Mouse (Mus musculus) thymus, postnatal 0 days (tissue): ENCODE data around the gene Ece1. TPM values are rescaled to one million over a fixed set of nuclear protein-coding genes. Genes with fewer than 3 reads are reported as not detected.

Experiments
- DNase-seq: peaks from one replicate; pipeline ENCODE4 v3.0.0-alpha.2; 2015; ENCODE audit warnings: low spot score
- polyA plus RNA-seq: library from polyadenylated mRNA; unstranded; fragments of >200 nt; fragmentation: Nextera tagmentation; extraction: Ambion mirVana; gene quantifications from 2 replicates; pipeline ENCODE4 v1.2.1, GENCODE M21; 2015

The Ece1 gene
- polyA plus RNA-seq, 1 experiment from 2014 or later: 18.3 TPM

DNA sequence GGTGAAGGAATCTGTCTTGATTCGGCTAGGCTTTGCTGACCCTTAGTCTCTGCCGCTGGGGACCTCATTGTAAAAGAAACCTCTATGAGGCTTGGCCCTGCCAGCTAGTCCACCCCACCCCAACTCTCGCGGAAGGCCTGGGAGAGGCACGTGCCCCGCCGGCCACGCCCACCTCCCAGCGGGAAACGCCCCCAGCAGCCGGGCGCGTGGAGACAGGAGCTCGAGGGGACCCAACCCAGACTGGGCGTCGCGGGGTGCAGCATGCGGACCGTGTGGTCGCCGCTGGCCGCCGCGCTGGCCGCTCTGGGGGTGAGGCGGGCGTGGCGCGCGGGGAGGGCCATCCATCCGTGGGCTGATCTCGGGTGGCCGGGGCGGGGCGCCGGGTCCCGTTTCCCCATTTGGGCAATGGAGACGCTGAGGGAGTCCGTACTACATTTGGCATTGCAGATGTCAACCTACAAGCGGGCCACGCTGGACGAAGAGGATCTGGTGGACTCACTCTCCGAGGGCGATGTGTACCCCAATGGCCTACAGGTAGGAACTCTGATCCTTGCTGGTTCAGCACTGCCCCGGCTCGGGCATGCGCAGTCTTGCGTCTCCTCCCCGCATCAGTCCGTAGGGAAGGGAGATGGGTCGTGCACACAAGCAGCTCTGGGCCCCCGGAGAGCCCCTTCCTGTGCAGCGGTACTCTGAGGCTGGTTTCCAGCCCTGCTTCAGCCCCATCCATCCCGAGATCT, 51.5 kb downstream of the Ece1 start:
- peak; percentile 56 for DNase-seq

DNA sequence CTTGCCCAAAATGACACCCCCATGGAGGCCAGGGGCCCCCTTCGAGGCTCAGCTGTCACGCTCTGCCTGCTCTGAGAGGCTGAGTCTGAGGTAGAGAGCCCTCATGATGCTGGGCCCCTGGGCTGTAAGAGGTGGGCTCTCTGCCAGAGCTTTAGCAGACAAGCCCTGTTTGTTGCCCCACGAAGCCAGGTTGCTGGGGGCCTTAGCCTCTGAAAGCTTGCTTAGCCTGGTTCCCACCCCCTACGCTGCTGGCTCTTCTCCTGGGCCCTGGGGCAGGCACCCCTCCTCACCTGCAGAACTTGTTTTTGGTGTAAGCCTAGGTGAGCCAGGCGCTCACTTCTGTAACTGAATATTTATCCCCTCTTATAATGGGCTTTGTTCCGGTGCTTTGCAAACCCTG, 55.6 kb downstream of the Ece1 start:
- no peak for DNase-seq

DNA sequence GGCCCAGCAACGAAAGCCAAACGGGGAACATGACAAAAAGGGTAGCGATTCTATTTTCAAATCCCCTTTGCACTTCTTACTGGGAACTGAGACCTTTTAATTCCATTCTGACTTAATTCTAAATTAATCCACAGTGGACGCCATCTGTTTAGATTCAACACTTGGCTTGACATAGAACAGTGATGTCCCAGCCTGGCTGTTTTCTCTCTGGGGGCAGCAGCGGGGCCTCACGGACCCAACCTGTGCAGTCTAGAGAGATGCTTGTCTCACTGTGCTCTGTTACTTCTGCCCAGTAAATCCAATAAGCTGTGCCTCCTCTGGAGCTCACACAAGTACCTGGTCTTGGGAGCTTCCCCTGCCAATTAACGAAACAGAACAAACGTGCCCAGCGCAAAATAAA, 56.5 kb downstream of the Ece1 start:
- DNase-seq: no peak

DNA sequence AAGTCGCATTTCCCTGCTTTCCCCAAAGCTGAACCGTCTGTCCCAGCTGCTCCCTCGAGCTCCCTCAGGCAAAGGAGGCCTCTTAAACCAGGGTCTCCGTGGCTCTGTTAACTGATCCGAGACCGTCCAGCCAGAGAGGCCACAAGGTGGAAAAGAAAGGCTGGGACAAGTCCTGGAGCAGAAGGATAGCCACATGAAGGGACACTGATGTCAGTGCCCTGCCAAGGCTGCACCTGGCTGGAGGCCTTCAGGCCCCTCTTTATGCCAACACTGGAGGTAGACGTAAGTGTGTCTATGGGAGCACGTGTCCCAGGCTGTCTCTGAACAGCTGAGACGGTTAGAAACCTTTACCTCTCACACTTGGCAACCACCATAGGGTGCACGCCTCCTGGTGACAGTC, 57.1 kb downstream of the Ece1 start:
- no peak for DNase-seq

DNA sequence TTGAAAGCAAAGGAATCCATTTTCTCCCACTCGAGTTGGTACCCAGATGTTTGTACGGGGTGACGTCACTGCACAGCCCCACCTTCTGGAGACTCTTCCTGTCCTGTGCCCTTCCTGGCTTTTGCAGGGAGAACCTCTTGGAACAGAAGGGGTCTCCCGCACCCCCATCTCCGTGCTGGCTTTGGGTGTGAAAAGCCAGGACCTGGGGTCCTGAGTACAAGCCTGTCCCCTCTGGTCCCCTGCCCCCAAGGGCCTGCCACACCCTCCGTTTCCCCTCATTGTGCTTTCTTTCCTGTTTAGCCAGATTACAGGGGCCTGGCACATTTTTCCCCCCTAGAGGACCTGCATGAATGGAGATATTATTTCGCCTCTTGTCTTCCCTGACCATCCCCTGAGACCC, 58.0 kb downstream of the Ece1 start:
- DNase-seq: no peak

DNA sequence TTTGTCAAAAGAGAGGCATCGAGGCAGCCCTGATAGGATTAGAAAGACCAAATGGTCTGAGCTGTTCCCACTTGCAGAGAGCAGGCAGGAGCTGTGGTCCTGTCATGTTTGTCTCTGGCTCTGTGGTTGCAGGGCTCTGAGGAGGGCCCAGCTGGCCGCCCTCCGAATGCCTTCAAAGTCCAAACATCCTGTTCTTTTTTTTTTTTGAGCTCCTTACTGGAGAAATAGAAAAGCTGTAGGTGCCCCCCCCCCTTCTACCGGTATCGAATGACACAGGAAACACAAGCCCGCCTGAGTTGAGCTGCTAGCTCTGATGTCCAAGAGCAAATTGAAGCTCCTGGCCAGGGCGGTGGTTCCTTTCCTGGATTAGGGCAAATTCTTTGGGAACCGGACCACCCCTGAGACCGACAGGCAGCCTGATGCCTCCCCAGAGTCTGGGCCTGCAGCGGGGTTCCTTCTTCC, 58.5 kb downstream of the Ece1 start:
- no peak for DNase-seq

DNA sequence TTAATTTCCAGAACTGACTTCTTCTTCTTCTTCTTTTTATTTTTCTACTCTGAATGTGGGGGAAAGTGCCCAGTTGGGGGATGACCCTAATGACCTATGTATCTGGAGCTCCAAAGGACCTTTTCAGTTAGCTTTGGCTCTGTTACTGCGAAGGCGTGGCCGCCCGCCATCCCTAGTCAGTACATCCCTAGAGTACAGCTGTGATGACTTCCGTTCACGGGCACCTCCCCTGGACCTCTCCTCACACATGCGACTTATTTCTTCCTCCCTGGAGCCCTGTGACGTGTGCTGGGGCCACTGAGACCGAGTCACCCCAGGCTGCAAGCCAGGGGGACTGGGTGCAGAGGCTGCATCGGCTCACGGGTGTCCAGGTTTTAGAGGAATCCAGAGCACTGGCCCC, 59.5 kb downstream of the Ece1 start:
- no peak for DNase-seq

DNA sequence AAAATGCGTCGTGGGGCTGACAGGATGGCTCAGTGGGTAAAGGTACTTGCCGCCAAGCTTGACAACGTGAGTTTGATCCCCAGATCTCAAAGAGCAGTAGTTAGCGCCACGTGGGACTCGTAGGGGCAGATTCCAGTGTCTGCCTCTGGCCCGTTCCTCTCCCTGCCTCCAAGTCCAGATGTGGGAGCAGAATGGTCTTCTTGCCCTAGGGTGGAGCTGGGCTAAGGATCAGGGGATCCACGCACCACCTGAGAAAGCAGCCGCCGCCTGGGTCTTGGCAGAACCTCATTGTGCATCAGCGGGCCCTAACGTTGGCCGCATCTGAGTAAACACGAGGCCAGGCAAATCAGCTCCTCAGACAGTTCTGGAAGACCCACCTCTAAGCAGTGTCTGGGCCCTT, 61.0 kb downstream of the Ece1 start:
- no peak for DNase-seq

DNA sequence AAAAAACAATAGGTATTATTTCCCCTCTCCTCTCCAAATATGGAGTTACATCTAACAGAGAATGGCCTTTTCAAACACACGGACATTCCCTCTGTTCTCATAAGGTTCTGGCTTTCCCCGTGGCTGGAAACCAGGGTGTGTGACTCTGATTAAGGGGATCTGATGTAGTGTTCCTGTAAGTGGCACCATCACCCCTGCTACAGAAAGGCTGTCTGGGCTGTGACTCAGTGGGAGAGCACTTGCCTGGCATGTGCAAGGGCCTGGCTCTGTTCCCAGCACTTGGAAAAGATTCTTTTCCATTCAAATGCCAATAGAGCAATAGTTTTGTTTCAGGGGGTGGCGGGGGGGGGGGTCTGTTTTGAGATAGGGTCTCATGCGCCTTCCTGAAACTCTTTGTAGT, 63.1 kb downstream of the Ece1 start:
- no peak for DNase-seq

DNA sequence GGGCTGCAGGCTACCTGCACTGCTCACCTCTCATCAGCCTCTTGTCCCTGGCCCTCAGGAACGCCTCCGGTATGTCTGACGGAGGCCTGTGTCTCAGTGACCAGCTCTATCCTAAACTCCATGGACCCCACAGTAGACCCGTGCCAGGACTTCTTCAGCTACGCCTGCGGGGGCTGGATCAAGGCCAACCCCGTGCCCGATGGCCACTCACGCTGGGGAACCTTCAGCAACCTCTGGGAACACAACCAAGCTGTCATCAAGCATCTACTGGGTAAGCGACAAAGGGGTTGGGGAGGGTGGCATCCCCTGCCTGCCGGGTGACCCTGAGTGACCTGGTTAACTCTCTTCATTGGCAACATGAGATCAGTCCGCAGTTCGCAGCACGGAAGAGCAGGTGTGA, 64.1 kb downstream of the Ece1 start:
- DNase-seq: no peak

DNA sequence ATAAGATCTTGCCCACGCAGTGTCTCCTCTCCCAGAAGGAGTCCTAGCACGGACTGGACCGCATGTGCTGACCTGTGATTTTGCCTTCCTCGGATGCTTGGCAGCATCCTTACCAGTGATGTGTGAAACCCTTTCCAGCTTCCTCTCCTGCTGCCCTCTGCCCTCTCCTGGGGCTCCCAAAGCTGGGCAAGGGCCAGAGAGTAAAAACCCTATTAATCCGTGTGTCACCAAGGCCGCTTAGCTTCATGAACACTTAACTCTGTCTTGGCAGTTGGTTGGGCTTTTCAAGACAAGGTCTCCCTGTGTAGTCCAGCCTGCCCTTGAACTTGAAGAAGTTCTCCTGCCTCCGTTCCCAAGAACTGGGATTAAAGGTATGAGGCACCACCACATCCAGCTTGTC, 65.1 kb downstream of the Ece1 start:
- no peak for DNase-seq

DNA sequence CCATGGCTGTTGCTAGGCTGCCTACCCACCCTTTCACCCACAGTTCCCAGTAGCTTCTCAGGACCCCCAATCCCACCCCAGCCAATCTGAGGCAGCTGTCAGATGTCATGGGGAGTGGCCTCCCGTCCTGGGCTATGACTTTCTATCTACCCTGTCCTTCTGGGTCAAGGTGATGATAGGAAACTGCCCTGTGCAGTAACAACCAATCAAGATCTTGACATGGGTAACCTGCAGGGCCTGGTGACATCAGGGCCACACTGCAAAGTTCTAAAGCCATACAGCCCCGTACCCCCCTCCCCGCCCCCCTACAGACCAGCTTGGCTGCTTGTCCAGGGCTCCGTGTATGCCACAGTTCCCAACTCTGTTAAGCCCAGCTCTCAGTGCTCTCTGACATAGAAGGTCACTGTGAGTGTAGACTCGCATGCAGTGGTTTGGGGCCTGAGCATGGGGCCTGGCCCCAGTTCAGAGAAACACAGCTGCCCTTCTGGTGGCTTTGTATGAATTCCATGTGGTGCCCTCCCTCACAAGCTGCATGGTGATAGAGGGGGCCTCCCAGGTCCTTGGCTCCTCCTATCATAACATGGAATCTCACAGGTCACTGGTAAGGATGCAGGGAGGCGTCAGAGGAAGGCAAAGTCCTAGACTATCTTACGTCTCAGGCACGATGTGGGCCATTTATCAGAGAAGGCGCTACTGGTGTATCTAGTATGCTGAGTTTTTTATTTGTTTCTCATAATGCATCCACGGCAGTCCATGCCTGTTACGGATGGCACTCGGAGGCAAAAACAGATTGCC, 65.9 kb downstream of the Ece1 start:
- no peak for DNase-seq

DNA sequence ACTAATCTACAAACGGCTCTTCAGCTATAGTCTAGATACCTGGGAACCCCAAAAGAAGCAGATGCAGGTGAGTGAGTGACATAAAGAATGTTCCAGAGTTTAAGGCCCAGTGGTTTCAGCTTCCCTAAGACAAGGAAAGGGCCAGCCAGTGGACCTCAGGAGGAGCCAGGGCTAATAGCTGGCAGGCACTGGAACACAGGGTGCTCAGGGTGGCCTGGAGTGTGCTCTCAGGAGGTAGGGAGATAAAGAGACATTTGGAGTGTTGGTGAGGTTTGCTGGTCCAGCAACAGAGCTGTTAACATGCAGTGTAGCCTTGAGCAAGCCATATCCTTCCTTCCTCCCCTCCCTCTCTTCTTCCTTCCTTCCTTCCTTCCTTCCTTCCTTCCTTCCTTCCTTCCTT, 66.8 kb downstream of the Ece1 start:
- DNase-seq: no peak

DNA sequence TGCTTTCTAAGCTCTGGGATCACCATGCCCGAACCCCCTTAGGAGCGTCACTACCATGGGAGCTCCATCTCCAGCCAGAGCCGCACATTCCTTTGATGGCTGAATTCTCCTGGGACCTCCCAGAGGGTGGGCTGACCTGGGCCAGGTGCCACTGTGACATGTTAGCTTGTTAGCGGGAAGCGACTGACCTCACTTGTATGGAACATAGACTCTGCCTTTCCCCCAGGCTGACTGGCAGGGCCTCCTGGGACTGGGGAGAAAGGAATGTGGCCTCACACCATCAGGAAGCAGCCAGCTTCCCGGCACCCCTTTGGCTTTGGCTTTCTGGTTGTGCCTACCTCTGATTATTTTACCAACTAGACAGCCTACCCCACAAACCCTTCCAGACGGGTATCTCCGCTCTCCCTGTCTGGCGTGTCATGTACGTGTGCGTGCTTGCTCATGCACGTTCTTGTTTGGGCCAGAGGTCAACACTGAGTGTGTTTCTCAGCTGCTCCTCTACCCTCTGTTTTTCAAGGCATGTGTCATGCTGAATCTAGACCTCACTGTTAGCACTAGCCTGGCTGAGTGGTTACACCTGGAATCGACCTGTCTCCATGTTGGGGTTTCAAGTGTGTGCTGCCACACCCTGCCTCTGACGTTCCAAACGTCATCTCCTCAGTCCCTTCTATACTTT, 67.4 kb downstream of the Ece1 start:
- DNase-seq: no peak

DNA sequence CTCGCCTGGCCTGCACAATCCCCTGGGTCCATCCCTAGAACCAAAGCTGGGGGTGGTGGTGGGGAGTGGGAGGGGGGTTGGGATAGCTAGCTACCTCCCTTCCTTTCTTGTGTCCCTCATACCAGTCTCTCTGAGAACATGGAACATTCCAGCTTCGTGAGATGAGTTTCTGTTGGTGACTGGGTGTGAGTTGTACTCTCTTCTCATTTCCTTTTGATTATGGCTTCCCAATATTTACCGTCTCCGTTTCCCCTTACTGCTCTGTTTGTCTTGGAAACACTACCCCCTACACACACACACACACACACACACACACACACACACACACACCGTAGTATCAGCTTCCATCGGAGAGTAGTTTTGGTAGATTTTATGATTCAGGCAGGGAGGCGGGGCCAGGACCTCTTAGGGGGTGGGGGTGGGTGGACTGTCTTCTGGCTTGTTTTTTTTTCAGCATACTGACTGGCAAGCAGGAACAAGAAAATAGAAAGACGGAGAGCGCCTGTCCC, 68.5 kb downstream of the Ece1 start:
- DNase-seq: no peak

DNA sequence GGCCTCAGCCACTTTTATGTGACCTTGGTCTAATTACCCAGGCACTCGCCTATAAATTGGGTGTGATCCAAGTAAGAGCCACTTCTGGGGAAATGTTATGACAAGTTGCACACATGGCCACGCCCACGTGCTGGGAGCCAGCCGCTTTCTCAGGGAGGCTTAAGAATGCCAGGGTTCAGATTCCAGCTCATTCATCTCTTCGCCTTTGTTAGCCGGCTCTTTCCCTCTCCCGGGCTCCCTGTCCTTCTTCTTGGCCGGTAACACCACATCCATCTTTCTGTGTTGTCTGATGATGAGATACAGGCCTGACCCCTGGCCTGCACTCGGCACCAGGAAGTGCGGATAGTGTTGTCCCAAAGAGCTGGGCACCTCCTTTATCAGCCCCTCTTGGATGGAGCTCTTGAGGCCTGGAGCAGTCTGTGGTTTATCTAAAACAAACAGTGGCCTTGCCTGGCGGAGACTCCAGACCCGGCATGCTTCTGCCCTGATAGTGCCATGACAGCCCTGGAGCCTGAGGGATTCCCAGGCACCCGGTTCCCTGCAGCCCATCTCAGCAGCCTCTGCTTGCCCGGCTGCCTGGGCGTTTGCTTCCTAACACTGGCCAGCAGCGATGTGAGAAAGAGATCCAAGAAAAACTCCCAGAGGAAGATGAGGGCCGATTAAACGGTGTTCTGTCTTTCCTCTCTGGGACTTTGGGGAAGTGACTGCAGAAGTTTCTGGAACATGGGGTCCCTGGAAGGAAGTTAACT, 69.1 kb downstream of the Ece1 start:
- DNase-seq: no peak

DNA sequence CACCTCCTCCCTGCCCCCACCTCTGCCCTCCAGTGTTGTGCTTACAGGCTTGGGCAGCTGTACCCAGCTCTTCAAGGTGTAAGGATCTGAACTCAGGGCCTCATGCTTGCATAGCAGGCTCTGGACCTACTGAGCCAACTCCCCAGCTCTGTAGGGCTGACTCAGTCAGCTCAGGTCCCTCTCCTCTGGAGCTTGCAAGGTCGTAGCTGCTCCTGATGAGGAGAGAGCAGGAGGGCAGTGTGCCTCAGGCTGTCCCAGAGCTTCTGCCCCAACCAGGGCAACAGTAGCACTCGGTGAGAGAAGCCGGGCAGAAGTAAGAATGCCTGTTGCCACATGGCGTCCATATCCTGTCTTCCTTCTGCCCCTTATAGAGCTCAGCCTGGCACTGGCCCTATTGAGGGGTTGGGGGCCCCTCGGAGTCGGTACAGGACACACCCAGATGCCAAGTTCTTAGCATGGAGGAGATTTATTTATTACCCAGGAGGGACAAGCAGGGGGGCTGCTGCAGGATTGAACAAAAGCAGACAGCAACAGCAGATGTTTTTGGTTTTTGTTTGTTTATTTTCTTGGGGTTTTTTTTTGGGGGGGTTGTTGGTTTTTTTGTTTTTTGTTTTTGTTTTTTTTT, 70.6 kb downstream of the Ece1 start:
- DNase-seq: no peak

DNA sequence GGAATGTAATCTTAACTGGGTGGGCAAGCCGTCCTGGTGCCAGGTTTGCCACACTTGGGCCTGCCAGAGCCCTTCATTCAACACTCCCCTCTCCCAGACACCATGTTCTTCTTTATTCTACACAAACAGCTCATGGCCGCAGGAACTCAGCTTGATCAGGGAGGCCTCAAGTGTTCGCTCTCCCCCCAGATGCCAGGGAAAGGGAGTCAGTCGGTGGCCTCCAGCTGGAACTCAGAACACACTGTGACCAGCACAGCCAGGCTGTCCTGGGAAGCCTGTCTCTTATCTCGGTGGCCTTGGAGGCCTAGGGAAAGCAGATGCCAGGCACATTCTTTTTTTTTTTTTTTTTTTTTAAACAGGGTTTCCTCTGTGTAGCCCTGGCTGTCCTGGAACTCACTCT, 71.3 kb downstream of the Ece1 start:
- no peak for DNase-seq

DNA sequence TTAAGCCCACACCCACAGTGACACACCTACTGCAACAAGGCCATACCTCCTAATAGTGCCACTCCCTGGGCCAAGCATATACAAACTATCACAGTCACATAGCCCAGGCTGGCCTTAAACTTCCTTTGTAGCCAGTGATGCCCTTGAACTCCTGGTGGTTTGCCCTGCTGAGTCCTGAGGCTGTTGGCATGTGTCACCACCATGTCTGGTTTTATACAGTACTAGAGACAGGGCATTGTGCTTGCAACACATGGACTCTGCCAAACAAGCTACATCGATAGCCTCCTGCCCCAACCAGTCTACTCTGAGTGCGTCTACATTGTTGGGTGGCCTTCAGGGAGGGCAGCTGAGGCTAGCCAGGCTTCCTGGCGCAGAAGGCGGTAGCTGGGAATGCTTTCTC, 74.1 kb downstream of the Ece1 start:
- no peak for DNase-seq

DNA sequence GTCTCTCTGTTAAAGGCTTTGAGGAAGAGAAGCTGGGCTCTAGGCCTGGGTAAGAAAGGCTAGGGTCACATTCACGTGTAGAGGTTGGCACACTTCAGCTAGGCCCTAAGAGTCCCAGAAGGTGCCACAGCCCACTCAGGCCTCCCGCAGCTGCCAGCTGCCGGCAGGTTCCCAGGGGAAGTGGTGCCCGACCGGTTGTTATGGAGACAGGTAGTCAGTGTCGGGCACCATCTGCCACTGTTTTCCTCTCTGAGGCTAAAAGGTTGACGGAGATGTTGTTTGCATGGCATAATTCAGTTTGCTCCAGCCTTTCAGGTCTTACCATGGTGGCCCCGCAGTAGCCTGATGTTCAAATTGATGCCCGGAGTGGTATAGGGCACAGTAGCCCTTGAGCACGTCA, 78.0 kb downstream of the Ece1 start:
- DNase-seq: no peak
